Mouse (Mus musculus): ENCODE measurements around the gene Gstp2.

DNA sequence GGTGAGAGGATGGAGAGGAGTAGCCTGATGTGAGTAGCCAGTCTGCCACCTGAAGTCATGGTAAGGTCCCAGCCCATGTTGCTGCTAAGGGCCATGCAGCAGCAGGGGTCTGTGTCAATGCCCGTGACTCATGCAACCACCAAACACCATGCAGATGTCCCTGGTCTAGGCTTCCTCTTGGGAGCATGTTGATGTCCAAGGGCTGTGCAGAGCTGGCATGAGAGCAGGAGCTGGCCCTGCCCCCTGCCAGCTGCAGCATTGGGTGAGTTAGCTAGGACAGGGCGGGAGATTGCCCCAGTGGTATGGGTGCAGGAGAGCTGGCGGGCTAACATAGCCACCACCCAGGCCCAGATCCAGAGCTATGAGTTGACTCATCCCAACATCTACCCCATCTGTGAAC is 44.6 kb upstream of the Gstp2 start:
- TF ChIP-seq EP300 (IDR thresholded peaks at IDR 0.05) (no peak), CTCF (IDR thresholded peaks at IDR 0.05) (no peak)
